Mouse (Mus musculus): Measurements from ENCODE around the gene Ppp1r12b. TPM values are rescaled to one million over a fixed set of nuclear protein-coding genes. Genes with fewer than 3 reads are reported as not detected.

The Ppp1r12b gene
- polyA plus RNA-seq, 1 experiment: 10.4 TPM

DNA sequence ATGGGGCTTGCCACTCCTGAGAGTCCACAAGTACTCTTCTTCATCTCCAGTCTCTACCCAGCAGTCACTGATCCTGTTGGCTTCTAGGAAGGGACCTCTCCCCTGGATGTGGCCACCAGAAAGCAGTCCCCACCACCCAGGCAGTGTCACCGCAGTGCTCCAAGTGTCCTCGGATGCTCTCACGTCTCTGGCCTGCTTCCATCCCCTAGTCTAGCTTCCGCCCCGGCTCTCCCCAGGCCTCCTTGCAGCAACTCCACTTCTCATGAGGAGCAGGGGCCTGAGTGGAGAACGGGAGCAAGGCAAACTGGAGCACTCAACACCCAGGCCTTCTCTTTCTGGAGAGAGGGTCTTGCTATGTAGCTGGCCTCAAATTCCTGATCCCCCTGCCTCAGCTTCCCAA, 196.6 kb downstream of the Ppp1r12b start:
- 77% methylated on average over 6 of the region's 6 CpGs for WGBS
- H3K4me3 ChIP-seq (ENCODE audit: low read depth, low read length): no peak overlapping the region
- no peaks in the 10 kb centered on the region for H3K27me3 ChIP-seq (ENCODE audit: control insufficient read depth, insufficient read depth, low read length)
- peaks cover 3% of the 10 kb centered on the region; the same call in 1 of the 2 replicates for H3K36me3 ChIP-seq (ENCODE audit: control insufficient read depth, insufficient read depth, low read length)
- H3K4me1 ChIP-seq (ENCODE audit: control insufficient read depth, insufficient read depth, insufficient read length, low read length): no peaks in the 10 kb centered on the region
- H3K27ac ChIP-seq (ENCODE audit: insufficient read depth, low read depth, low read length): no peak overlapping the region; the same call in 1 of the 2 replicates
- no peak for TF ChIP-seq POLR2A (IDR thresholded peaks at IDR 0.05; ENCODE audit: low read depth, low read length)
- no peak for TF ChIP-seq CTCF (IDR thresholded peaks at IDR 0.05; ENCODE audit: extremely low read depth, insufficient read length, insufficient replicate concordance, low read depth, low read length)

DNA sequence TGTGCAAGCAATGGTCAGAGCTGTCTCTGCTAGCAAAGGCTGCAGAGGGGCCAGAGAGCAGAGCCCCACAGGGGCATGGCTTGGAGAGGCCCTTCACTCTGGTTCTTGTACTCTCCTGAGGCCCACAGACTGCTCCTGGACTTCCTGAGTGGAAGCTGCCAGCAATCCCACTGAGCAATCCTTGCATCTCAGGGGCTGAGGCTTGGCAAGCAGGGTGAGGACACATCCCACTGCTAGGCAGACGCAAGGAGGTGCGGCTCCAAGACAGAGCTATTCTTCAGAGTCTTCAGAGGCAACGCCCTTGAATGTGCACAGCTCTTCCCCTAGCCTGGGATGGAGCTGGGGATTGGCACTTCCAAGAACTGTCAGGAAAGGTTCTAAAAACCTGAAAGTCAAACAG, 198.5 kb downstream of the Ppp1r12b start:
- Histone ChIP-seq H3K27me3 (ENCODE audit: control insufficient read depth, insufficient read depth, low read length) (no peaks in the 10 kb centered on the region), H3K27ac (ENCODE audit: insufficient read depth, low read depth, low read length) (no peak overlapping the region), H3K4me3 (ENCODE audit: low read depth, low read length) (no peak overlapping the region), H3K4me1 (ENCODE audit: control insufficient read depth, insufficient read depth, insufficient read length, low read length) (peaks cover 2% of the 10 kb centered on the region), H3K36me3 (ENCODE audit: control insufficient read depth, insufficient read depth, low read length) (peaks cover 3% of the 10 kb centered on the region; the same call in 1 of the 2 replicates)
- TF ChIP-seq POLR2A (IDR thresholded peaks at IDR 0.05; ENCODE audit: low read depth, low read length): no peak
- no peak for TF ChIP-seq CTCF (IDR thresholded peaks at IDR 0.05; ENCODE audit: extremely low read depth, insufficient read length, insufficient replicate concordance, low read depth, low read length)
- 74% methylated on average over 3 of the region's 3 CpGs for WGBS

DNA sequence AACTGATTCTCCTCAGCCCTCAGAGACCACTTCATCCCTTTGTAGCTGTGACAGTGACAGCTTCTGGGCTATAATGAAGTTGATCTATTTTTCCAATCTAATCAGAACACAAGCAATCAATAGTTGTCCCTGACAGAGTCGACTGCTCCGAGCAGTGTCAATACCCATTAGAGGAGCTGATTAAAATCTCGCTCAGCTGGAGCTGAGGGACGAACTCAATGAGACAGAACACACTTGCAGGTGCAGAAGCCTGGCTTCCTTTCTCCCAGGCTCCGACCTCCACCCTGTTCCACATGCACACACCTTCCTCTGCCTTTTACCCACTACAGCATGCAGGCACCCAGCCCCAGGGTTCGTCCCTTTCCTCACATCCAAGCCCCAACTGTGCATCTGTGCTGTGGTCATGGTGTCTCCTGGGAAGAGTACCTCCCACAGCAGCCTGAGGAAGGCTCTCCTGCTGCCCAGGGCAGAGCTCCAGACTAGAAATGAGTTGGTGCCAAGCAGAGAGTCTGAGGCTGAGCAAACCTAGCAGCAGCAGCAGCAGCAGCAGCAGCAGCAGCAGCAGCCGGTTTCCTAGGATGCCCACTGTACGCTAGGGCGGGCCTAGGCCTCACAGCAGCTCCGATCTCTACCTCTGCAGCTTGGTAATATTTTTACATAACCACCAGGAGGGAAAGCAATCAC, 199.4 kb downstream of the Ppp1r12b start:
- Histone ChIP-seq H3K27ac (ENCODE audit: insufficient read depth, low read depth, low read length) (peak overlapping the region; percentile 13; the same call in 1 of the 2 replicates), H3K36me3 (ENCODE audit: control insufficient read depth, insufficient read depth, low read length) (peaks cover 3% of the 10 kb centered on the region; the same call in 1 of the 2 replicates), H3K4me1 (ENCODE audit: control insufficient read depth, insufficient read depth, insufficient read length, low read length) (peaks cover 2% of the 10 kb centered on the region), H3K4me3 (ENCODE audit: low read depth, low read length) (no peak overlapping the region), H3K27me3 (ENCODE audit: control insufficient read depth, insufficient read depth, low read length) (no peaks in the 10 kb centered on the region)
- no peak for TF ChIP-seq POLR2A (IDR thresholded peaks at IDR 0.05; ENCODE audit: low read depth, low read length)
- no peak for TF ChIP-seq CTCF (IDR thresholded peaks at IDR 0.05; ENCODE audit: extremely low read depth, insufficient read length, insufficient replicate concordance, low read depth, low read length)
- WGBS: 79% methylated on average over 10 of the region's 10 CpGs

DNA sequence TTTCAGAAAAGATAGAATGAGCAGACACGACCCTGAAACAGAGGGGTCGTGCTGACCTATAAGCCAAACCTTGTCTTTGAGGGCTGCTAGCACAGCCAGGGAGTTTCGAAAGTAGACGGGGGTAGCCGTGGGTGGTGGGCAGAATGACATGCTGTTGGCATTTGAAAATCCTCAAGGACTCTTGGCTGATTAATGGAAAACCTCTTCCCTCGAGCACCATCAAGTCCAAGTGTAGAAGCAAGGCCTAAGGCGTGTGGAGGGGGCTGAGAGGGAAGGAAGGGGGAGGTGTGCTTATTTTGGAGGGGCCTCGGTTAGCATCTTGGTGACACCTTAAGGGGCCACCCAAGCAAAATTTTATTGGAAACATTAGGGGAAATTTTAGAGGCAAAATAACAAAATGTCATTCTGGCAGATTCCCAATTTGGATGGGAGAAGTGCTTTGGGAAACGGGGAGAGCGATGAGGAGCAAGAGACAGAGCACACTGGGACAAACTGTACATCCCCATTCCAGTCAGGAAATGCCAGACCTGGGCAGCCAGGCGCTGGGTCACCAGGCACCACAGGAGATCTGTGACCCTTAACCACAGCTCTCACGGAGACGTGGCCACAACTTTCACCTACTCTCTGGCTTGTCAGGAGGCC, 200.1 kb downstream of the Ppp1r12b start:
- H3K27me3 ChIP-seq (ENCODE audit: control insufficient read depth, insufficient read depth, low read length): no peaks in the 10 kb centered on the region
- TF ChIP-seq CTCF (IDR thresholded peaks at IDR 0.05; ENCODE audit: extremely low read depth, insufficient read length, insufficient replicate concordance, low read depth, low read length): no peak
- TF ChIP-seq POLR2A (IDR thresholded peaks at IDR 0.05; ENCODE audit: low read depth, low read length): no peak
- 75% methylated on average over 13 of the region's 13 CpGs for WGBS
- no peak overlapping the region for H3K4me3 ChIP-seq (ENCODE audit: low read depth, low read length)
- peaks cover 3% of the 10 kb centered on the region; the same call in 1 of the 2 replicates for H3K36me3 ChIP-seq (ENCODE audit: control insufficient read depth, insufficient read depth, low read length)
- H3K4me1 ChIP-seq (ENCODE audit: control insufficient read depth, insufficient read depth, insufficient read length, low read length): peaks cover 2% of the 10 kb centered on the region
- H3K27ac ChIP-seq (ENCODE audit: insufficient read depth, low read depth, low read length): peak overlapping the region; percentile 14

DNA sequence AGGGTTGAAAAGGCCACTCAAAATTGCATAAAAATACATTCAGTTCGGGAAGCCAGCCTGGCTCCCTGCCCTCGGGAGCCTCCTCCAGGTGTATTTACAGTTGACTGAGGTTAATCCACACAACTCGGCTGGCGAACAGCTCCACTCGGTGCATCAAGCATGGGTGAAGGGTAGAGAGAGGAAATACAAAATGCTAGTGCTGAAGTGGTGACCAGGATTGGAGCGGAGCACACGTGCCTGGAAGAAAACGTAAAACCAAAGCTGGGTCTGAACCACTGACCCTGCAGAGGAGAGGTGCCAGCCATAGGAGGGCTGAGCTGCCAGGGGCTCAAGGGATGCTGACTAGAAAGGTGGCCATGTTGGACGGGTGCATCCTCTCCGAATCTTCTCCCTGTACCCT, 200.9 kb downstream of the Ppp1r12b start:
- no peaks in the 10 kb centered on the region for H3K27me3 ChIP-seq (ENCODE audit: control insufficient read depth, insufficient read depth, low read length)
- TF ChIP-seq CTCF (IDR thresholded peaks at IDR 0.05; ENCODE audit: extremely low read depth, insufficient read length, insufficient replicate concordance, low read depth, low read length) (no peak), POLR2A (IDR thresholded peaks at IDR 0.05; ENCODE audit: low read depth, low read length) (no peak)
- H3K27ac ChIP-seq (ENCODE audit: insufficient read depth, low read depth, low read length): peak overlapping the region; percentile 14; the same call in 1 of the 2 replicates
- no peaks in the 10 kb centered on the region for H3K36me3 ChIP-seq (ENCODE audit: control insufficient read depth, insufficient read depth, low read length)
- peaks cover 2% of the 10 kb centered on the region for H3K4me1 ChIP-seq (ENCODE audit: control insufficient read depth, insufficient read depth, insufficient read length, low read length)
- WGBS: 69% methylated on average over 10 of the region's 10 CpGs
- no peak overlapping the region for H3K4me3 ChIP-seq (ENCODE audit: low read depth, low read length)

DNA sequence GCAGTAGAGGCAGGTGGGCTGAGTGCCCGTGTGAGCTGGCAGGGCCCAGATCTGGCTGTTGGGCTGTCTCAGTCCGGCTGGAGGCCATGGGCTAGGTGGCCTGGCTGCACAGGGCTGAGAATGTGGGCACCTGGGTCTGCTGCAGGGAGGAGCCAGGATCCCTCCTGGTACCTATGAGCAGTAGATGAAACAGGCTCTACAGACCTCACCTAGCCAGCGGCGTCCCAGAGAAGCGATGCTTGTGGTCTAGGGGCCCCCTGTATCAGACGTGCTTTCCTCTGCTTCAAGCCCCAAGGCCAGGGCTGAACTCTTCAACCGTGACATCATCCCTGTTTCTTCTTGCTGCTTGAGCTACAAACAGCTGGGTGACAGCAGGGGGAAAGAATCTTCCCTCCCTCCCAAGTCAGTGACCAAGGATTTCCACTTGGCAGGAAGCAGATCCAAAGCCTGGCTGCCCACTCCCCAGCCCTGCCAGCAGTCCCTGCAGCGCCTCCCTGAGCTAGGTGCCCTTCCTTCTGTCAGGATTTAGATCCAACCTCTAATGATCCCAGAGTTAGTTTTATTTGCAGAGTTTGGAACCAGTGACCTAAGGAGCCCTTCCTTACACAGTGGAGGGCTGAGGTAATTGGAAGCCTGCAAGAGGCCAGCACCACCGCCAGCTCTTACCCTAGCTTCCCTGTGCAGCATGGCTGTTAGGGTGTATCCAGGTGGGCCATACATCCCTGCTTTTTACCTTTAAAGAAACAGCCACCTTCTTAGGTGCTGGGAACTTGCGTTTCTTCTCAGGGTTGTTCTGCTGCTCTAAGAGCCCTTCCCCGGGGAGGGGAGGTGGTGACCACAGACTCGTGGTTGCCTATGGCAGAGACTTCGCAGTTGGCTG, 201.8 kb downstream of the Ppp1r12b start:
- Histone ChIP-seq H3K27ac (ENCODE audit: insufficient read depth, low read depth, low read length) (peak overlapping the region; percentile 54), H3K4me1 (ENCODE audit: control insufficient read depth, insufficient read depth, insufficient read length, low read length) (peaks cover 2% of the 10 kb centered on the region), H3K27me3 (ENCODE audit: control insufficient read depth, insufficient read depth, low read length) (no peaks in the 10 kb centered on the region), H3K36me3 (ENCODE audit: control insufficient read depth, insufficient read depth, low read length) (no peaks in the 10 kb centered on the region), H3K4me3 (ENCODE audit: low read depth, low read length) (no peak overlapping the region)
- 69% methylated on average over 13 of the region's 13 CpGs for WGBS
- TF ChIP-seq CTCF (IDR thresholded peaks at IDR 0.05; ENCODE audit: extremely low read depth, insufficient read length, insufficient replicate concordance, low read depth, low read length) (no peak), POLR2A (IDR thresholded peaks at IDR 0.05; ENCODE audit: low read depth, low read length) (no peak)
